Mouse (Mus musculus) monocyte, adult 5-6 weeks (primary cell): ENCODE measurements around the gene Olfr320. TPM values are rescaled to one million over a fixed set of nuclear protein-coding genes. Genes with fewer than 3 reads are reported as not detected.
"Not testable (repeated sequence)": the region's sequence is repeated elsewhere in the genome, so short reads cannot be mapped to it uniquely, and the experiment has no call there.

Source experiments
- ATAC-seq: fragments of 153-309, 156-312 bp; replicated peaks from 2 replicates; pipeline ENCODE4 v1.8.0; 2017; ENCODE audit warnings: mild to moderate bottlenecking; ENCODE audit not compliant: low TSS enrichment, insufficient number of reproducible peaks, severe bottlenecking, poor library complexity, low FRiP score
- total RNA-seq: library from RNA; stranded (forward); fragments of 200-1000, 200-491, 200-594 nt; gene quantifications from 3 replicates; pipeline ENCODE4 v1.2.3, GENCODE M21; 2017

Gene Olfr320
- total RNA-seq: not detected in 3 replicates

DNA sequence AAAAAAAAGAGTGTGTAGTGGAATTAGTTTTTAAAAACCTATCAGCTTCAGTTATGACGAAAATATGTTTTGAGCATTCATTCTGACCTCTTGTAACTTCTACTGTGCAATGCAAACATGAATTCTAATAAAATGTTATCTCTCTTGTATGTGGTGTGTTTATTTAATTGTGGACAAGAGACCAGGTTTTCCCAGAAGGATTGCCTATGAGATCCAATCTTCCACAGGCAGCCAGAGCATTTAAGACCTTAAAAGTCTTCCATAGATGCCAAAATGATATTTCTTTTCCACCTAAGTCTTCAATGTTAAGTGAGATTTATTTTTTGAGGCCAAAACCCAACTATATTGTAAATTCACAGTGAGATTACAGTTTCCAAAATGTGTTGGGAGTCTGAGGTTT, at the start of gene Olfr320:
Gene Olfr320 (plus strand): TSS at position 301 of the 400 bp plus-strand sequence.
- ATAC-seq: no peak

DNA sequence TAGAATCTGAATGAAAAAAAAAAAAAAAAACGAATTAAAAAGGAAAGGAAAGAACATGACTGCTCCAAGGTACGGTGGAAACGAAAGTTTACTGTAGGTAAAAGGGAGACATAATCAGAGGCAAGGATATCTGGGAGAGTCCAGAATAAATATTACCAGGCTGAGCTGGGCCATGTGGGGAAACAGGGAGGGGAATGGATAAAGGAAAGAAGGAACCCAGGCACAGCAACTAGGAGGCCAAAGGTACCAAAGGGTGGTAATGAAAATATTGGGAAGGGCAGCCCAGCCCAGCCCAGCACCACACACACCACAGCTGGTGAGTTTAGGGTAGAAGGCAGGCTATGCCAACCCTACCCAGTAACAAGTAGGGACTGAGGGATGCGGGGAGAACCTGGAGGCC, 46.0 kb upstream of the Olfr320 start:
- ATAC-seq: no peak

- peak; percentile 76; the same call in 1 of the 2 replicates for ATAC-seq
Observed at GRCm38 (mm10) chr11:58636376-58636977, 44.4 kb upstream of the Olfr320 start.

GRCm38 (mm10) chr11:58638176-58638701, 42.7 kb upstream of the Olfr320 start:
- no peak for ATAC-seq

DNA sequence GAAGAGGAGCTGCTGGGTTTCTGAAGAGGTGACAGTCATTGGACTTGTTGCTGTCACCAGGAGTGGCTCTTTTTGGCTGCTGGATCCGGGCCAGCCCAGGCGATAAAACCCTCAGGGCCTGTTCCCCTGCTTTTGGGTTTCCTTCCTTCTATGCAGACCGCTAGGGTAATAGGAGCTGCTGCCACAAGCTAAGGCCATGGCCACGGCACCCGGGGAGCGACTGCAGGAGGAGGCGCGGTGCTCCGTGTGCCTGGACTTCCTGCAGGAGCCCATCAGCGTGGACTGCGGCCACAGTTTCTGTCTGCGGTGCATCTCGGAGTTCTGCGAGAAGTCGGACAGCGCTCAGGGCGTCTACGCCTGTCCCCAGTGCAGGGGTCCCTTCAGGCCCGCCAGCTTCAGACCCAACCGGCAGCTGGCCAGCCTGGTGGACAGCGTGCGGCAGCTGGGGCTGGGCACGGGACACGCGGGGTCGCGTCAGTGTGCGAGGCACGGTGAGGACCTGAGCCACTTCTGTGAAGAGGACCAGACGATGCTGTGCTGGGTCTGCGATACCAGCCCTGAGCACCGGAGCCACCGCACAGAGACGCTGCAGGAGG, 40.5 kb upstream of the Olfr320 start, which contains the start of gene Trim58:
Gene Trim58 (plus strand): TSS at position 194 of the 596 bp plus-strand sequence.
- no peak for ATAC-seq

GRCm38 (mm10) chr11:58641057-58641456, 39.8 kb upstream of the Olfr320 start:
- ATAC-seq: no peak

DNA sequence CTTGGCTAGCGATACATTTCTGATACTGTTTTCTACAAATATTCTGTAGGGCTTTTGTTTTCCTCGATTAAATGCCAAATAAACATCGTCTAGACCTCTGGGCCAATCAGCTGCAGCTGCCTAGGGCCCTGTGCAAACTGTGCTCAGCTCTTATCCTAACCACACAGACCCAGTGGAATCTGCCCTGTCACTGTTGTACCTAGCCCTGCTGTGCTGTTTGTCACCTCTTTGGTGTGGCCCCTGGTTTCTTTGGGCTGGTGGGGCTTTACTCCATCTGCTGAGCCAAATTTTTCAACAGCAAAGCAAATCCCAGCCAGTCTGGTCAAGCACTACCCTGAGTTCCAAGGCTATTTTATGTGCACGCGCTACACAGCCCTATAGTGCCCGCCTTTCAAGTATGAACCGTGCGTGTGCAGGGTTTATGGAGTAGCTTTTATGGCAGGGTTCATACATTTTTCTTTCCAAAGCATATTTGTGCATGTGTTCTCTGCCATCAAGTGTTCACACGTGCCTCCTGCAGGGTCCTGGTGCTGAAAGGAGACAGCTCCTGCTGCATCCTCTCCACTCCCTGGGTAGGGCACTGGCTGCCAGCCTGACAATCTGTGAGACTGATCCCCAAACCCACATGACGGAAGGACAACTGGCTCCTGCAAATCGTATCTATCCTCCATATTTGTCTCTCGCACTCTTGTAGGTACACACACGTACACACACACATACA, 39.1 kb upstream of the Olfr320 start:
- ATAC-seq: no peak

GRCm38 (mm10) chr11:58643350-58643749, 37.5 kb upstream of the Olfr320 start:
- ATAC-seq: peak; percentile 61

DNA sequence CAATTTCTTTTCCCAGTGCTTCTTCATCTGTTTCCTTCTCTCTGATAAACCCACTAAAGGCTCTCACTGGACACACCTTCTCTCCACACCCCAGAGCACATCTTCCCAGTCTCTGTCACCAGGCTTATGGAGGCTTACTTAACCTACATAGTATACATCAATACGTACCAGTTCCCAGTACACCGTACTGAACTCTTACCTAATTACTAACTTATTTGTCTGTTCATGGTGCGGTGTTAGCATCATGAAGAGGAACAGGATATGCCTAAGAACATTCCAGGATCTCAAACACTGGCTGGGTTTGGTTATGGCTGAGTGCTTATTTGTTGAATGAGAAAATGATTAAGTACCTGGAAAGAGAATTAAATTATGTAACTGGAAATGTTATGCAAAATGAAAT, 25.7 kb upstream of the Olfr320 start:
- no peak for ATAC-seq

- ATAC-seq: no peak
Observed at GRCm38 (mm10) chr11:58658596-58658995, 22.3 kb upstream of the Olfr320 start, which contains the start of gene Olfr322. Gene Olfr322 (plus strand): TSS chr11:58658782.

- ATAC-seq: no peak
Observed at GRCm38 (mm10) chr11:58669252-58669651, 11.6 kb upstream of the Olfr320 start.

- ATAC-seq: no peak
Observed at GRCm38 (mm10) chr11:58671825-58672224, 9.1 kb upstream of the Olfr320 start.

DNA sequence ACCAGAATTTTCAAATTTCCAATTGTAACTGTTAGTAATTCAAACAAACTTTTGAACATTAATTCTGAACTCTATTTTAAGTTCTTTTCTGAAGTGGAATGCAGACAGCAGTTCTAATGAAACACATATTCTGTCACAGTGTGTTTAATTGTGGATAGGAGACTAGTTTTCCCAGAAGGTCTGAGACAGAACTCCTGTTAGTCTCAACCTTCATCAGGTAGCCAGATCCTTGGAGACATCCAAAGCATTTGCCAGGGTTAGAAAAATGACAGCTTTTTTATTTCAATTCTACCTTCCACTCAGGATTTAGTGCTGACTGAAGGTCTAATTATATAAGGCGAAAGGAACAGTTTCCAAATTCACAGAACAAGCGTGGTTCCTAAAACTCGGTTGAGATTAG, 18.0 kb downstream of the Olfr320 start, which contains the start of gene Olfr319:
Gene Olfr319 (plus strand): TSS at position 301 of the 400 bp plus-strand sequence.
- no peak for ATAC-seq

DNA sequence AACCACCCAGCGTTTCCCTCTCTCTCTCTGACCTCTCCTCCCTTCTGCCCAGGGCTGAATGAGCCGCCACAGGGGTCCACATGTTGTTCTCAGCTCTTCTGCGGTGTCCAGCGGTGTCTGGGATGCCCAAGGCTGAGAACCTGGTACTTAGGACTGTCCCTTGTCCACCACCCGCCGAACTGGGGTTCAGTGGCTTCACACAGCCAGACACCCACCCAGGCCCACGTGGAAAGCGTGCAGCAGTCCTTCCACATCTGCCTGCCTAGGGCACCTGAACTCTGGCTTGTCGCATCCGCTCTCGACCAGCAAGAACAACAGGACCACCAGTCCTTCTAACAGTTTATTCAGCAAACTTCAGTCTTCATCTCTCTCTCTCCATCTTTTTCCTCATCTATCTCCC, 28.2 kb downstream of the Olfr320 start:
- ATAC-seq: no peak

DNA sequence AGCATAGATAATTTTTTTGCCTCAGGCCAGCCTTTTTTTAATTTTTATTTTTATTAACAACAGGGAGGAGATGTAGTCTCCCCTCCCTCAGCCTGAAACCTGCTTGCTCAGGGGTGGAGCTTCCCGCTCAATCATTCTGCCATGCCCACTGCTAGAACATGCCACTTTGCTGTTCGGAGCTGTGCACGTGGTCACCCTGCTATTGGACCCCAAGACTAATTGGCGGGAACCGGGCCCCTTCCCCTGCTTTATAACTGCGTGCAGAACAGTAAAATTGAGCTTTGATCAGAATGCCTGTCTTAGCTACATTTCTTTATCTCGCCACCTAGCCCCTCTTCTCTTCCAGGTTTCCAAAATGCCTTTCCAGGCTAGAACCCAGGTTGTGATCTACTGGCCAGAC, 36.8 kb downstream of the Olfr320 start:
- ATAC-seq: not testable (repeated sequence)

DNA sequence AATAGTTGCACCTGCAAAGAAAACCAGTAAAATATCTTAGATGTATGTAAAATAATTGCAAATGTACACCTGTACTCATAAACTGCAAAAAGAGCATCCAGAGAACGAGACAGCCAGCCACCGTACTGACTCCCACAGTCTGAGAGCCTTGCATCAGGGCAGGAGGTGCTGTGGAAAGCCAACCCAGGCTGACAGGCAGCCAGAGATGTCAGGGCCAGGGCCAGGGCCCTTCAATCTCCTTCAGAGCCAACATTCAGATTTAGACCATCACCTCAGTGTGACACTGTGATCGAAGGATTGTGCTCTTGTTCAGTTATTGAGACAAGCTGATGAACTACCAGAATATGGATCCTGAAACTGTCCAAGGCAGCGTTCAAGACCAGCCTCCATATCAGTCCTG, 38.8 kb downstream of the Olfr320 start:
- no peak for ATAC-seq

DNA sequence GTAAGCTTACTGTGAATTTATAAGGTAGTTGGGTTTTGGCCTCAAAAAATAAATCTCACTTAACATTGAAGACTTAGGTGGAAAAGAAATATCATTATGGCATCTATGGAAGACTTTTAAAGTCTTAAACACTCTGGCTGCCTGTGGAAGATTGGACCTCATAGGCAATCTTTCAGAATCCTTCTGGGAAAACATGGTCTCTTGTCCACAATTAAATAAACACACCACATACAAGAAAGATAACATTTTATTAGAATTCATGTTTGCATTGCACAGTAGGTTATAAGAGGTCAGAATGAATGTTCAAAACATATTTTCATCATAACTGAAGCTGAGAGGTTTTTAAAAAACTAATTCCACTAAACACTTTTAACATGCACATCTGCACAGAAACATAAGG, 43.0 kb downstream of the Olfr320 start, which contains the start of gene Olfr318:
Gene Olfr318 (minus strand): TSS at position 101 of the 400 bp plus-strand sequence.
- no peak for ATAC-seq

DNA sequence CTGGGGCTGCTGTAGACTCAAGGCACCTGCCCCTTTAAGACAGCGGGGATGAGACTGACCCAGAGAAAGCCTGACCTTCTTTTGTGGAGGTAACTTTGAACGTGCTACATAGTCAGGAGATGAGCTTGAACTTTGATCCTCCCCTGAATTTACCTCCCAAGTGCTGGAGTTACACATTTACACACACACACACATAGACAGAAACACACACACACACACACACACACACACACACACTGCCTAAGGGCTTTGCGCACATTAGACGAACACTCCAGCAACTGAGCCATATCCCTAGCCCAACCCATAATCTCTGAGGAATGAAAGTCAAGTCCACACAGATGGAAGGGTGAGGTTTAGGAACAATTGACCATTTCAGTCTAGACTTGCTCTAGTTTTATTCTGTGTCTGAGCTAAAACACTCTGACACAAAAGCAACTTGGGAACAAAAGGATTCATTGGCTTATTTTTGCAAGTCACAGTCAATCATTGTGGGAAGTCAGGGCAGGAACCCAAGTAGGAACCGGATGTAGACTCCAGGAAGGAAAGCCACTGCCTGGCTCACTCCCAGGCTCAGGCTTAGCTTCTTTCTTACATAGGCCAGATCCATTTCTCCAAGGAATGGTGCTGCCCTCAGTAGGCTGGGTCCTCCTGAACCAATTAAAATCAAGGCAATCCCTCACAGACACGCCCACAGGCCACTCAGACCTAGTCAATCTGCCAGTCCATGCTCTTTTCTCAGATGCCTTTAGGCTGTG, 47.2 kb downstream of the Olfr320 start:
- ATAC-seq: not testable (repeated sequence)

- ATAC-seq: no peak
Observed at GRCm38 (mm10) chr11:58733372-58733771, 52.5 kb downstream of the Olfr320 start.
